Mouse (Mus musculus) lung, embryonic 14.5 days (tissue): ENCODE data around the gene Btn1a1. TPM values are rescaled to one million over a fixed set of nuclear protein-coding genes. Genes with fewer than 3 reads are reported as not detected.
A peak's percentile ranks its signal among the peaks of the same experiment; 100 is the strongest.

Experiments used
- ATAC-seq: fragments of 200-750 bp; cut with Nextera tagmentation; 2 replicates; pipeline ENCODE4 v1.8.0; 2017; ENCODE audit warnings: mild to moderate bottlenecking, moderate TSS enrichment, moderate library complexity; ENCODE audit not compliant: insufficient read depth
- DNase-seq: peaks from one replicate; pipeline ENCODE4 v3.0.0-alpha.2; 2015
- H3K27ac ChIP-seq: fragments of 300-500 bp; sonication (generic); 2 replicates; pipeline ENCODE4 v1.5.1; 2014; ENCODE audit warnings: low read depth, mild to moderate bottlenecking, moderate library complexity
- H3K27me3 ChIP-seq: fragments of 300-500 bp; sonication (generic); 2 replicates; pipeline ENCODE4 v1.6.1; 2014; ENCODE audit warnings: low read length, control low read depth; ENCODE audit not compliant: insufficient read depth
- H3K36me3 ChIP-seq: fragments of 300-500 bp; sonication (generic); 2 replicates; pipeline ENCODE4 v1.6.1; 2014; ENCODE audit warnings: control low read depth; ENCODE audit not compliant: insufficient read depth
- H3K4me1 ChIP-seq: fragments of 300-500 bp; sonication (generic); 2 replicates; pipeline ENCODE4 v1.6.1; 2014; ENCODE audit warnings: antibody characterized with exemption, control low read depth; ENCODE audit not compliant: insufficient read depth
- H3K4me2 ChIP-seq: fragments of 300-500 bp; sonication (generic); 2 replicates; pipeline ENCODE4 v1.6.1; 2014; ENCODE audit warnings: mild to moderate bottlenecking
- H3K4me3 ChIP-seq: fragments of 300-500 bp; sonication (generic); 2 replicates; pipeline ENCODE4 v1.5.1; 2014; ENCODE audit warnings: low read depth, low read length
- H3K9ac ChIP-seq: fragments of 300-500 bp; sonication (generic); 2 replicates; pipeline ENCODE4 v1.6.1; 2014
- H3K9me3 ChIP-seq: fragments of 300-500 bp; sonication (generic); 2 replicates; pipeline ENCODE4 v1.6.1; 2016; ENCODE audit warnings: low read depth, low read length, control low read depth
- CTCF ChIP-seq: IDR thresholded peaks from 2 replicates; pipeline ENCODE4 v1.5.1; 2016; ENCODE audit warnings: antibody characterized with exemption, low read depth
- WGBS: fragments of 180-500 bp; shearing (Covaris S2); extraction: QIAGEN DNeasy Blood & Tissue Kit; methylation state at CpG from one replicate; pipeline ENCODE4 v1.1.7; 2014; 5-methylcytosine and 5-hydroxymethylcytosine counted together
- polyA plus RNA-seq: library from polyadenylated mRNA; unstranded; fragments of >200 nt; fragmentation: Nextera tagmentation; extraction: Ambion mirVana; gene quantifications from 2 replicates; pipeline ENCODE4 v1.2.1, GENCODE M21; 2014

The Btn1a1 gene
- polyA plus RNA-seq, 1 experiment from 2014 or later: 0.18 TPM

GRCm38 (mm10) chr13:23428166-23428993 lies 37.3 kb downstream of the Btn1a1 start:
- Histone ChIP-seq H3K27me3 (no peaks in the 10 kb centered on the region), H3K4me3 (no peak overlapping the region), H3K4me1 (no peaks in the 10 kb centered on the region; the same call in 1 of the 2 replicates), H3K9ac (no peak overlapping the region), H3K36me3 (no peaks in the 10 kb centered on the region), H3K27ac (no peak overlapping the region), H3K4me2 (no peak overlapping the region; the same call in 1 of the 2 replicates), H3K9me3 (no peaks in the 10 kb centered on the region)
- TF ChIP-seq CTCF: no peak
- WGBS: 59% methylated on average over 16 of the region's 16 CpGs
- ATAC-seq (no peak), DNase-seq (no peak)

GRCm38 (mm10) chr13:23427401-23427910 lies 38.2 kb downstream of the Btn1a1 start:
- Histone ChIP-seq H3K4me3 (no peak overlapping the region), H3K36me3 (no peaks in the 10 kb centered on the region), H3K9me3 (no peaks in the 10 kb centered on the region), H3K27me3 (no peaks in the 10 kb centered on the region), H3K9ac (no peak overlapping the region; the same call in 1 of the 2 replicates), H3K4me1 (peaks cover 2% of the 10 kb centered on the region; the same call in 1 of the 2 replicates), H3K27ac (no peak overlapping the region), H3K4me2 (peak overlapping the region; percentile 35)
- 45% methylated on average over 10 of the region's 10 CpGs for WGBS
- peak; percentile 67 for DNase-seq
- no peak for ATAC-seq
- TF ChIP-seq CTCF: no peak

GRCm38 (mm10) chr13:23426922-23427321 lies 38.8 kb downstream of the Btn1a1 start:
- H3K4me2 ChIP-seq: no peak overlapping the region
- peaks cover 5% of the 10 kb centered on the region; the same call in 1 of the 2 replicates for H3K36me3 ChIP-seq
- H3K9me3 ChIP-seq: no peaks in the 10 kb centered on the region
- no peak overlapping the region for H3K4me3 ChIP-seq
- H3K27me3 ChIP-seq: no peaks in the 10 kb centered on the region
- ATAC-seq (no peak; the same call in 1 of the 2 replicates), DNase-seq (peak; percentile 75)
- 17% methylated on average over 14 of the region's 14 CpGs for WGBS
- TF ChIP-seq CTCF: no peak
- no peak overlapping the region for H3K9ac ChIP-seq
- peaks cover 2% of the 10 kb centered on the region; the same call in 1 of the 2 replicates for H3K4me1 ChIP-seq
- H3K27ac ChIP-seq: no peak overlapping the region

GRCm38 (mm10) chr13:23426335-23426734 lies 39.4 kb downstream of the Btn1a1 start:
- 14% methylated on average over 8 of the region's 8 CpGs for WGBS
- Histone ChIP-seq H3K27me3 (no peaks in the 10 kb centered on the region), H3K4me1 (peaks cover 2% of the 10 kb centered on the region; the same call in 1 of the 2 replicates), H3K9me3 (no peaks in the 10 kb centered on the region), H3K9ac (no peak overlapping the region), H3K27ac (no peak overlapping the region), H3K4me3 (no peak overlapping the region), H3K36me3 (peaks cover 11% of the 10 kb centered on the region; the same call in 1 of the 2 replicates), H3K4me2 (peak overlapping the region; percentile 82)
- peak; percentile 82 for DNase-seq
- ATAC-seq: no peak
- TF ChIP-seq CTCF: no peak

- DNase-seq (peak; percentile 94), ATAC-seq (peak; percentile 28; the same call in 1 of the 2 replicates)
- TF ChIP-seq CTCF: no peak
- H3K4me3 ChIP-seq: peak overlapping the region; percentile 94
- WGBS: 5% methylated on average over 9 of the region's 9 CpGs
- H3K4me1 ChIP-seq: peaks cover 2% of the 10 kb centered on the region; the same call in 1 of the 2 replicates
- H3K4me2 ChIP-seq: peak overlapping the region; percentile 82
- H3K36me3 ChIP-seq: peaks cover 19% of the 10 kb centered on the region; the same call in 1 of the 2 replicates
- no peak overlapping the region for H3K9ac ChIP-seq
- no peaks in the 10 kb centered on the region for H3K27me3 ChIP-seq
- no peak overlapping the region for H3K27ac ChIP-seq
- no peaks in the 10 kb centered on the region for H3K9me3 ChIP-seq
Observed at GRCm38 (mm10) chr13:23425505-23425904, 40.2 kb downstream of the Btn1a1 start.

- peak overlapping the region; percentile 43 for H3K9ac ChIP-seq
- peak overlapping the region; percentile 94 for H3K4me3 ChIP-seq
- H3K27ac ChIP-seq: peak overlapping the region; percentile 63
- ATAC-seq (peak; percentile 78), DNase-seq (peak; percentile 97)
- H3K4me2 ChIP-seq: peak overlapping the region; percentile 82
- H3K27me3 ChIP-seq: no peaks in the 10 kb centered on the region
- H3K4me1 ChIP-seq: peaks cover 2% of the 10 kb centered on the region; the same call in 1 of the 2 replicates
- H3K36me3 ChIP-seq: peaks cover 27% of the 10 kb centered on the region
- TF ChIP-seq CTCF: peak; percentile 97
- no peaks in the 10 kb centered on the region for H3K9me3 ChIP-seq
- under 1% methylated on average over 25 of the region's 25 CpGs for WGBS
Observed at GRCm38 (mm10) chr13:23424494-23425325, 41.0 kb downstream of the Btn1a1 start.
